Mouse (Mus musculus) Muller cell, postnatal 12 days (primary cell): ENCODE data around the gene Pak1ip1.

Experiments used
- DNase-seq: peaks from one replicate; pipeline ENCODE4 v3.0.0-alpha.2; 2015; ENCODE audit errors: inconsistent ontology term

Gene Pak1ip1

GRCm38 (mm10) chr13:41006244-41006643 lies 5.4 kb downstream of the Pak1ip1 start:
- DNase-seq = no peak

GRCm38 (mm10) chr13:41008271-41008670 lies 7.4 kb downstream of the Pak1ip1 start:
- no peak for DNase-seq

GRCm38 (mm10) chr13:41008946-41009345 lies 8.1 kb downstream of the Pak1ip1 start:
- DNase-seq = no peak

GRCm38 (mm10) chr13:41015829-41016634 lies 15.2 kb downstream of the Pak1ip1 start, which contains the start of gene Tmem14c:
Gene Tmem14c (plus strand): TSS chr13:41016292.
- peak; percentile 96 for DNase-seq

- DNase-seq = peak; percentile 43
These were observed 16.1 kb downstream of the Pak1ip1 start for GRCm38 (mm10) chr13:41016797-41017405.

GRCm38 (mm10) chr13:41017832-41018231 lies 17.0 kb downstream of the Pak1ip1 start:
- DNase-seq = no peak

- no peak for DNase-seq
These were observed 17.4 kb downstream of the Pak1ip1 start for GRCm38 (mm10) chr13:41018236-41018635.

GRCm38 (mm10) chr13:41018756-41019591 lies 18.2 kb downstream of the Pak1ip1 start:
- DNase-seq = no peak

- no peak for DNase-seq
These were observed 19.7 kb downstream of the Pak1ip1 start for GRCm38 (mm10) chr13:41020494-41020893.

- no peak for DNase-seq
These were observed 20.8 kb downstream of the Pak1ip1 start for GRCm38 (mm10) chr13:41021607-41022006.

GRCm38 (mm10) chr13:41022099-41022498 lies 21.3 kb downstream of the Pak1ip1 start:
- no peak for DNase-seq

GRCm38 (mm10) chr13:41030098-41030497 lies 29.3 kb downstream of the Pak1ip1 start:
- no peak for DNase-seq

- no peak for DNase-seq
These were observed 41.7 kb downstream of the Pak1ip1 start for GRCm38 (mm10) chr13:41042511-41042910.

- DNase-seq = peak; percentile 12
These were observed 45.1 kb downstream of the Pak1ip1 start for GRCm38 (mm10) chr13:41045901-41046300.

GRCm38 (mm10) chr13:41047280-41047679 lies 46.5 kb downstream of the Pak1ip1 start:
- no peak for DNase-seq

- peak; percentile 35 for DNase-seq
These were observed 51.1 kb downstream of the Pak1ip1 start for GRCm38 (mm10) chr13:41051965-41052364.
